Mouse (Mus musculus) lung, postnatal 25 days (tissue): ENCODE measurements at regions not wholly inside any gene's neighbourhood (a gene's known extent, or its start where the extent isn't known, plus 50 kb on each side); places are given as distances from the start of the nearest gene placed in this dataset.

Experiments
- DNase-seq: peaks from one replicate; pipeline ENCODE4 v3.0.0; 2022; ENCODE audit warnings: low spot score

- peak; percentile 53 for DNase-seq
Measured at GRCm38 (mm10) chr14:46517258-46517657, 126.8 kb upstream of the Bmp4 start.

GRCm38 (mm10) chr14:46516285-46516684 lies 125.8 kb upstream of the Bmp4 start:
- peak; percentile 25 for DNase-seq

- no peak for DNase-seq
Measured at GRCm38 (mm10) chr14:46514262-46514932, 123.9 kb upstream of the Bmp4 start.

- DNase-seq = peak; percentile 28
Measured at GRCm38 (mm10) chr14:46512118-46512517, 121.6 kb upstream of the Bmp4 start.

- DNase-seq = no peak
Measured at GRCm38 (mm10) chr14:46508871-46509270, 118.4 kb upstream of the Bmp4 start.

GRCm38 (mm10) chr14:46505266-46505665 lies 114.8 kb upstream of the Bmp4 start:
- no peak for DNase-seq

GRCm38 (mm10) chr14:46491601-46492000 lies 101.1 kb upstream of the Bmp4 start:
- peak; percentile 12 for DNase-seq

GRCm38 (mm10) chr14:46491182-46491581 lies 100.7 kb upstream of the Bmp4 start:
- no peak for DNase-seq

GRCm38 (mm10) chr14:46487551-46487950 lies 97.1 kb upstream of the Bmp4 start:
- no peak for DNase-seq

GRCm38 (mm10) chr14:46480396-46480795 lies 89.9 kb upstream of the Bmp4 start:
- DNase-seq = no peak

GRCm38 (mm10) chr14:46475945-46476344 lies 85.5 kb upstream of the Bmp4 start:
- no peak for DNase-seq

- peak; percentile 42 for DNase-seq
Measured at GRCm38 (mm10) chr14:46462967-46463366, 72.5 kb upstream of the Bmp4 start.

GRCm38 (mm10) chr14:46461960-46462359 lies 71.5 kb upstream of the Bmp4 start:
- DNase-seq = no peak

GRCm38 (mm10) chr14:46454500-46454899 lies 64.0 kb upstream of the Bmp4 start:
- DNase-seq = peak; percentile 57

- peak; percentile 72 for DNase-seq
Measured at GRCm38 (mm10) chr14:46441696-46442095, 51.2 kb upstream of the Bmp4 start.
